Mouse (Mus musculus) myocyte (in vitro differentiated cells): ENCODE results near the gene Rgma.

Experiments used
- CEBPB ChIP-seq: IDR thresholded peaks from 2 replicates; pipeline ENCODE4 v1.6.1; 2011; ENCODE audit warnings: mild to moderate bottlenecking, moderate library complexity; ENCODE audit not compliant: poor library complexity, insufficient read depth, severe bottlenecking
- POLR2A ChIP-seq: IDR thresholded peaks from one replicate; pipeline ENCODE4 v1.6.1; 2011; ENCODE audit warnings: low read depth, mild to moderate bottlenecking, control low read depth, moderate library complexity; ENCODE audit not compliant: insufficient read length
- SRF ChIP-seq: IDR thresholded peaks from one replicate; pipeline ENCODE4 v1.6.1; 2011; ENCODE audit warnings: low read depth; ENCODE audit not compliant: control insufficient read depth, insufficient read length
- TCF3 ChIP-seq: IDR thresholded peaks from one replicate; pipeline ENCODE4 v1.6.1; 2011; ENCODE audit warnings: low read depth, control low read depth; ENCODE audit not compliant: insufficient read length
- USF1 ChIP-seq: IDR thresholded peaks from one replicate; pipeline ENCODE4 v1.6.1; 2011; ENCODE audit warnings: low read depth, mild to moderate bottlenecking, control low read depth, moderate library complexity

DNA sequence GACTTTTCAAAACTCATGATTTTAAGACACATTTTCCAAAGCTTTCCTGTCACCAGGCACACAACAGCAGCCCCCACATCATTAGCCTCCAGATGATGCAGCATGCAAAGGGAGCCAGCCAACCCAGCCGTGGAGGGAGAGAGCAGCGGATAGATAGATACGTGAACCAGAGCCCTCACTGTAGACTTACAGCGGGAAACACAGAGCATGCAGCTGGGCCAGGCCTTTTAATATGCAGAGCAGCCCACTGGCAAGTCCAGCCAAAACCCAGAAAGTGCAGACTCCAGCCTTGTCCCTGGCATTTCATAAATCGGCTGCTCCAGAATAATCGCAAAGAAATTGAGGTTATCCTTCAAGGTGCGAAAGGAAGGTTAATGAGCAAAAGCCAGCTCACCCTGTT lies 9.3 kb upstream of the Rgma start:
- TF ChIP-seq POLR2A, result no peak
- TF ChIP-seq SRF, result no peak
- TF ChIP-seq CEBPB, result no peak
- TF ChIP-seq USF1, result no peak
- TF ChIP-seq TCF3, result no peak
